24 mouse cellular contexts compared by ENCODE assay signal in the genomic region with DNA sequence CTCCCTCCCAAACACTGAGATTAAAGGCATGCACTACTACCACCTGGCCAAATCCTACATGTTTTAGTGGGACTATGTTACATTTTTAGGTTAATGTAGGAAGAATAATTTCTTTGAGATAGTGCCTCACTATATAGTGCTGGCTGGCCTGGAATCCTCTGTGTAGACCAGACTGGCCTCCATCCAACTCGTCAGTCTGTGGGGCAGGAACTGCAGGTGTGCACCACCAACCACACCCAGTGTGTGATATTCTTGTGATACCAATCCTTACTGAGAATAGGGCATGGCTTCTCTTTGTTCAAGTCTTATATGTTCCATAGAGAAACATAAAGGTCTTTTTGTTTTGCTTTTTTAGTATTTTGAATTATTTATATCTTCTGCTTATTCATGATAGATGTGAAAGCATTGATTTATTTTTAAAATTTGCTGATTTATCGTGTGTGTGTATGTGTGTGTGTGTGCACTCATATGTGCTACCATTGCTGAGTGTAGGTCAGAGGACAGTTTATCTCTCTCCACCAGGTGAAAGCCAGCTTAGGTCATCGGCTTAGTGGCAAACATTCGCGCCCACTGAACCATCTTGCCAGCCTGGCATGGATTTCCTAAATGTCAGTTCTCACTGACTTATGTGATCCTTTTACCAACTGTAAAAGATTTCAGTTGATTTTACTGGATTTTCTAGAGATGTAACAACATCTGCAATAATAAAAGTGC.
"Had no signal": no experiment of that assay in that cellular context is flagged by ENCODE, and none has a peak within 500 bp of the region (broad histone marks: within the 10 kb centered on the region; RNA-seq: fewer than 3 reads in every experiment).

No protein-coding gene starts in this region.

- H3K27ac ChIP-seq: heart, adult 2 months; heart, embryonic 13.5 days; heart, embryonic 15.5 days; hindbrain, embryonic 13.5 days; hindbrain, embryonic 15.5 days; hindbrain, postnatal 0 days; kidney, embryonic 15.5 days; kidney, postnatal 0 days; limb, embryonic 13.5 days; limb, embryonic 15.5 days; liver, embryonic 12.5 days had no signal

- H3K27me3 ChIP-seq: heart, embryonic 13.5 days; heart, embryonic 15.5 days; hindbrain, embryonic 13.5 days; hindbrain, embryonic 15.5 days; kidney, embryonic 15.5 days; limb, embryonic 13.5 days; limb, embryonic 15.5 days; liver, embryonic 12.5 days had no signal

- H3K36me3 ChIP-seq: heart, embryonic 13.5 days; heart, embryonic 15.5 days; hindbrain, embryonic 13.5 days; hindbrain, embryonic 15.5 days; kidney, embryonic 15.5 days; limb, embryonic 13.5 days; limb, embryonic 15.5 days; liver, embryonic 12.5 days had no signal

- DNase-seq: gastrocnemius, postnatal 10 days; gastrocnemius, postnatal 36 days; heart, adult 11 months; heart, adult 2 months; heart, postnatal 14 days; heart, postnatal 36 days; kidney, adult 11 months; kidney, adult 2 months; kidney, adult 9 months; kidney, postnatal 14 days; kidney, postnatal 36 days; layer of hippocampus, adult 9-11 months; layer of hippocampus, postnatal 36 days; left cerebral cortex, postnatal 4 days had no signal

- H3K4me3 ChIP-seq: heart, adult 2 months; heart, embryonic 13.5 days; heart, embryonic 15.5 days; hindbrain, embryonic 13.5 days; hindbrain, embryonic 15.5 days; kidney, embryonic 15.5 days; limb, embryonic 13.5 days; limb, embryonic 15.5 days; liver, embryonic 12.5 days had no signal

- H3K9ac ChIP-seq: heart, embryonic 13.5 days; heart, embryonic 15.5 days; hindbrain, embryonic 13.5 days; hindbrain, embryonic 15.5 days; kidney, embryonic 15.5 days; limb, embryonic 13.5 days; limb, embryonic 15.5 days; liver, embryonic 12.5 days had no signal
